Mouse (Mus musculus) CH12.LX (cell line): ENCODE measurements around the gene Fam53a. TPM values are rescaled to one million over a fixed set of nuclear protein-coding genes. Genes with fewer than 3 reads are reported as not detected.

Experiments used
- polyA plus RNA-seq: library from polyadenylated mRNA; unstranded; fragments of >175 nt; gene quantifications from 2 replicates; pipeline ENCODE4 v1.2.1, GENCODE M21; 2012; ENCODE audit warnings: low read depth; ENCODE audit not compliant: insufficient read length
- total RNA-seq, 2 experiments: library from RNA; depleted of rRNA; stranded (reverse); fragments of 300-350 nt in 1 of 2; fragments of >200 nt in 1 of 2; gene quantifications; 2 replicates each; pipeline ENCODE4 v1.2.3; 2012 to 2014

Gene Fam53a
- total and polyA plus RNA-seq, 3 experiments, result 26.6 to 33.4 (median 29.2) TPM

Other genes with a start within 250 kb of the Fam53a start
- gene Nkx1-1, start 195.7 kb downstream of the Fam53a start, total RNA-seq (2012; rRNA removed), result not detected in 2 replicates
- not detected in 2 replicates for gene Nkx1-1, start 195.7 kb downstream of the Fam53a start, total RNA-seq (2014; rRNA removed)
- gene Nkx1-1, start 195.7 kb downstream of the Fam53a start, polyA plus RNA-seq, result not detected in 2 replicates
- gene Gm9903, start 290 bp upstream of the Fam53a start, total RNA-seq (2012; rRNA removed), result 0.08 and 0.21 TPM in 2 replicates
- 0.16 and 0.22 TPM in 2 replicates for gene Gm9903, start 290 bp upstream of the Fam53a start, total RNA-seq (2014; rRNA removed)
- 0.26 TPM in 1 of 2 replicates, not detected in the other for gene Gm9903, start 290 bp upstream of the Fam53a start, polyA plus RNA-seq
- 85.4 and 111 TPM in 2 replicates for gene Slbp, start 22.9 kb upstream of the Fam53a start, total RNA-seq (2012; rRNA removed)
- gene Slbp, start 22.9 kb upstream of the Fam53a start, total RNA-seq (2014; rRNA removed), result 263 and 284 TPM in 2 replicates
- 117 and 148 TPM in 2 replicates for gene Slbp, start 22.9 kb upstream of the Fam53a start, polyA plus RNA-seq
- gene Tacc3, start 28.5 kb upstream of the Fam53a start, total RNA-seq (2012; rRNA removed), result 89.4 and 110 TPM in 2 replicates
- gene Tacc3, start 28.5 kb upstream of the Fam53a start, total RNA-seq (2014; rRNA removed), result 186 and 202 TPM in 2 replicates
- 160 and 175 TPM in 2 replicates for gene Tacc3, start 28.5 kb upstream of the Fam53a start, polyA plus RNA-seq
- gene Tmem129, start 28.8 kb upstream of the Fam53a start, total RNA-seq (2012; rRNA removed), result 14.8 and 15.2 TPM in 2 replicates
- 10.8 and 11.2 TPM in 2 replicates for gene Tmem129, start 28.8 kb upstream of the Fam53a start, total RNA-seq (2014; rRNA removed)
- 8.4 and 12.7 TPM in 2 replicates for gene Tmem129, start 28.8 kb upstream of the Fam53a start, polyA plus RNA-seq
- 0.76 and 1.2 TPM in 2 replicates for gene Fgfr3, start 92.0 kb upstream of the Fam53a start, total RNA-seq (2012; rRNA removed)
- 0.12 and 0.19 TPM in 2 replicates for gene Fgfr3, start 92.0 kb upstream of the Fam53a start, total RNA-seq (2014; rRNA removed)
- gene Fgfr3, start 92.0 kb upstream of the Fam53a start, polyA plus RNA-seq, result 0.23 and 0.35 TPM in 2 replicates
- 21.8 and 25.7 TPM in 2 replicates for gene Letm1, start 153.2 kb upstream of the Fam53a start, total RNA-seq (2012; rRNA removed)
- gene Letm1, start 153.2 kb upstream of the Fam53a start, total RNA-seq (2014; rRNA removed), result 25.1 and 27.6 TPM in 2 replicates
- 43.0 and 43.4 TPM in 2 replicates for gene Letm1, start 153.2 kb upstream of the Fam53a start, polyA plus RNA-seq
- gene Nsd2, start 191.1 kb upstream of the Fam53a start, total RNA-seq (2012; rRNA removed), result 55.0 and 63.3 TPM in 2 replicates
- 39.8 and 43.7 TPM in 2 replicates for gene Nsd2, start 191.1 kb upstream of the Fam53a start, total RNA-seq (2014; rRNA removed)
- gene Nsd2, start 191.1 kb upstream of the Fam53a start, polyA plus RNA-seq, result 47.2 and 49.9 TPM in 2 replicates